Mouse (Mus musculus) neutrophil, adult 59 days (primary cell): ENCODE data around the gene Kap. TPM values are rescaled to one million over a fixed set of nuclear protein-coding genes. Genes with fewer than 3 reads are reported as not detected.

Experiments used
- total RNA-seq, 2 experiments: library from RNA; stranded (reverse); gene quantifications; 1 replicate in 1 of 2; 2 replicates in 1 of 2; pipeline ENCODE4 v1.2.4; 2023

The Kap gene
- total RNA-seq: not detected

GRCm38 (mm10) chr6:133853526-133853925 is at the start of gene Kap:
Kap (minus strand) TSS chr6:133853762.

Other genes with a start within 250 kb of the Kap start
- 10 to 100 TPM; 76.8 to 83.8 TPM for gene Etv6, start 181.9 kb upstream of the Kap start, total RNA-seq